Mouse (Mus musculus): ENCODE data around the gene Ralgapa2.

DNA sequence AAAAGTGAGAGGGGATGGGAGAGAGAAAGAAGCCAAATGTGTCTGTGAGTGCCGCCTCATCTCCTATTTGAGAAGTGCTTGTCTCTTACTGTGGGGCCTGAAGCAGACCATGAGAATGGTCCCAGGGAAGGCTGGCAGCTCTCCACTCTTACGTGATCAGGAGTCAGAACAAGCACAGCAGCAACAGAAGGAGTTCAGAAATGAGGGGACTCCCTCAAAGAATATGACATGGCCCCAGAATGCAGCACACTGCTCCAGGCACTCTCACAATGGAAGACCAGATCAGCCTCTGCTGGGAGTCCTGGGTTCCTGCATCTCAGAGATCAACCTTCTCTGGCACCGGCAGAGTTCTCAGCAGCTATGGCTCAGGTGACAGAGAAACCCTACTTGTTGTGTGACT, 284.5 kb downstream of the Ralgapa2 start:
- TF ChIP-seq ETS1 (conservative IDR thresholded peaks at IDR 0.05; ENCODE audit: low read depth, low read length) (no peak), ZMIZ1 (IDR thresholded peaks at IDR 0.05; ENCODE audit: low read depth, low read length) (no peak), USF1 (IDR thresholded peaks at IDR 0.05; ENCODE audit: low read depth, low read length) (no peak), POLR2A (IDR thresholded peaks at IDR 0.05; ENCODE audit: low read depth, low read length) (no peak), CTCF (conservative IDR thresholded peaks at IDR 0.05 in 1 of 2, IDR thresholded peaks at IDR 0.05 in 1 of 2; ENCODE audit: low read depth in 2 of 2, low read length in 2 of 2) (peak in 1 of 2 experiments; percentile 28; a peak in 2 of 4 replicates), ZC3H11A (IDR thresholded peaks at IDR 0.05; ENCODE audit: low read depth, low read length) (no peak), CHD2 (IDR thresholded peaks at IDR 0.05; ENCODE audit: low read length) (no peak)
